Mouse (Mus musculus): ENCODE measurements around the gene Adcy1. TPM values are rescaled to one million over a fixed set of nuclear protein-coding genes. Genes with fewer than 3 reads are reported as not detected.

The Adcy1 gene
- total and polyA plus RNA-seq, 3 experiments: 0.03 to 0.38 TPM; not detected in 1

GRCm38 (mm10) chr11:7213161-7213500, 149.8 kb downstream of the Adcy1 start:
- in situ Hi-C loops (cut with MboI; ENCODE audit: low pct_ligation_motif_present, low pct_unique_long_range_greater_than_20kb, low sequenced_read_pairs): loop anchor here (25.0 kb wide), 1 partner anchor 1024 kb away; no protein-coding TSS in a partner anchor
- no peaks in the 10 kb centered on the region for H3K4me1 ChIP-seq (ENCODE audit: control insufficient read depth in 1 of 2, insufficient read depth in 2 of 2)
- no peak overlapping the region for H3K9ac ChIP-seq (ENCODE audit: insufficient read depth, low read depth)
- dilution Hi-C loops (cut with MboI; ENCODE audit: extremely low pct_ligation_motif_present, extremely low pct_unique_long_range_greater_than_20kb, low sequenced_read_pairs): no loop called here
- TF ChIP-seq GABPA (IDR thresholded peaks at IDR 0.05; ENCODE audit: insufficient replicate concordance, low read depth, low read length): no peak
- no peak for TF ChIP-seq NELFE (IDR thresholded peaks at IDR 0.05; ENCODE audit: low read depth, low read length)
- no peak for TF ChIP-seq IRF4 (IDR thresholded peaks at IDR 0.05; ENCODE audit: low read depth, low read length)
- TF ChIP-seq POLR2A (IDR thresholded peaks at IDR 0.05; ENCODE audit: low read depth, low read length): no peak
- no peak for TF ChIP-seq ZKSCAN1 (IDR thresholded peaks at IDR 0.05; ENCODE audit: borderline replicate concordance, low read depth, low read length)
- TF ChIP-seq CHD1 (IDR thresholded peaks at IDR 0.05; ENCODE audit: low read depth, low read length): no peak
- TF ChIP-seq JUN (IDR thresholded peaks at IDR 0.05; ENCODE audit: insufficient read depth, low read depth, low read length): no peak
- TF ChIP-seq RAD21 (IDR thresholded peaks at IDR 0.05; ENCODE audit: low read depth, low read length): no peak
- no peak for TF ChIP-seq EP300 (IDR thresholded peaks at IDR 0.05; ENCODE audit: low read length)
- no peak for TF ChIP-seq RCOR1 (conservative IDR thresholded peaks at IDR 0.05; ENCODE audit: low read depth, low read length)
- TF ChIP-seq KAT2A (IDR thresholded peaks at IDR 0.05; ENCODE audit: insufficient replicate concordance, low read length): no peak
- no peak for TF ChIP-seq SMC3 (IDR thresholded peaks at IDR 0.05; ENCODE audit: low read depth, low read length)
- TF ChIP-seq MAX (IDR thresholded peaks at IDR 0.05; ENCODE audit: low read length): no peak
- no peak for TF ChIP-seq USF1 (IDR thresholded peaks at IDR 0.05; ENCODE audit: low read depth, low read length)
- TF ChIP-seq ZMIZ1 (IDR thresholded peaks at IDR 0.05; ENCODE audit: low read depth, low read length): no peak
- no peak for TF ChIP-seq TBP (conservative IDR thresholded peaks at IDR 0.05; ENCODE audit: low read depth, low read length)
- no peaks in the 10 kb centered on the region for H3K79me2 ChIP-seq (replicated peaks; ENCODE audit: control insufficient read depth, extremely low read depth, insufficient read depth, poor library complexity, severe bottlenecking)
- DNase-seq (ENCODE audit: extremely low read depth): no peak
- H3K4me2 ChIP-seq (ENCODE audit: insufficient read depth, low read depth, poor library complexity, severe bottlenecking): no peak overlapping the region
- H3K36me3 ChIP-seq (replicated peaks in 1 of 2; ENCODE audit: control insufficient read depth in 1 of 2, insufficient read depth in 1 of 2, low read length in 1 of 2): no peaks in the 10 kb centered on the region
- no peak overlapping the region for H3K27ac ChIP-seq (ENCODE audit: insufficient read depth, low read depth)
- H3K27me3 ChIP-seq (replicated peaks): peaks cover 2% of the 10 kb centered on the region
- H3K9me3 ChIP-seq (replicated peaks; ENCODE audit: low read length): peaks cover 51% of the 10 kb centered on the region
- H3K4me3 ChIP-seq (replicated peaks in 1 of 3; ENCODE audit: low read depth in 2 of 3, low read length in 2 of 3, poor library complexity in 1 of 3): no peak overlapping the region

- no peaks in the 10 kb centered on the region for H3K79me2 ChIP-seq (replicated peaks; ENCODE audit: control insufficient read depth, extremely low read depth, insufficient read depth, poor library complexity, severe bottlenecking)
- no peaks in the 10 kb centered on the region for H3K36me3 ChIP-seq (replicated peaks in 1 of 2; ENCODE audit: control insufficient read depth in 1 of 2, insufficient read depth in 1 of 2, low read length in 1 of 2)
- no peak within 1 kb of the TSS for H3K4me2 ChIP-seq (ENCODE audit: insufficient read depth, low read depth, poor library complexity, severe bottlenecking)
- TF ChIP-seq TBP (conservative IDR thresholded peaks at IDR 0.05; ENCODE audit: low read depth, low read length): no peak
- no peak for TF ChIP-seq EP300 (IDR thresholded peaks at IDR 0.05; ENCODE audit: low read length)
- TF ChIP-seq MYC (IDR thresholded peaks at IDR 0.05; ENCODE audit: low read depth, low read length): no peak
- TF ChIP-seq USF1 (IDR thresholded peaks at IDR 0.05; ENCODE audit: low read depth, low read length): no peak
- TF ChIP-seq E2F4 (IDR thresholded peaks at IDR 0.05; ENCODE audit: insufficient replicate concordance, low read depth, low read length): no peak
- no peak for TF ChIP-seq CTCF (conservative IDR thresholded peaks at IDR 0.05 in 1 of 2, IDR thresholded peaks at IDR 0.05 in 1 of 2; ENCODE audit: low read depth in 2 of 2, low read length in 2 of 2)
- no peak for TF ChIP-seq MXI1 (IDR thresholded peaks at IDR 0.05; ENCODE audit: low read depth, low read length)
- no peak for TF ChIP-seq USF2 (conservative IDR thresholded peaks at IDR 0.05; ENCODE audit: low read depth, low read length)
- TF ChIP-seq IRF4 (IDR thresholded peaks at IDR 0.05; ENCODE audit: low read depth, low read length): no peak
- no peak for TF ChIP-seq TCF12 (IDR thresholded peaks at IDR 0.05; ENCODE audit: low read depth, low read length)
- no peaks in the 10 kb centered on the region for H3K27me3 ChIP-seq (replicated peaks)
- no peak within 1 kb of the TSS for H3K4me3 ChIP-seq (replicated peaks in 1 of 3; ENCODE audit: low read depth in 2 of 3, low read length in 2 of 3, poor library complexity in 1 of 3)
- H3K9me3 ChIP-seq (replicated peaks; ENCODE audit: low read length): peaks cover 46% of the 10 kb centered on the region
- H3K4me1 ChIP-seq (ENCODE audit: control insufficient read depth in 1 of 2, insufficient read depth in 2 of 2): no peaks in the 10 kb centered on the region
- in situ Hi-C loops (cut with MboI; ENCODE audit: low pct_ligation_motif_present, low pct_unique_long_range_greater_than_20kb, low sequenced_read_pairs) (loop anchor here (25.0 kb wide), 1 partner anchor 1024 kb away; no protein-coding TSS in a partner anchor), dilution Hi-C loops (cut with MboI; ENCODE audit: extremely low pct_ligation_motif_present, extremely low pct_unique_long_range_greater_than_20kb, low sequenced_read_pairs) (no loop called here)
- H3K9ac ChIP-seq (ENCODE audit: insufficient read depth, low read depth): no peak within 1 kb of the TSS
- no peak within 1 kb of the TSS for H3K27ac ChIP-seq (ENCODE audit: insufficient read depth, low read depth)
- DNase-seq (ENCODE audit: extremely low read depth): no peak
These were observed 150.4 kb downstream of the Adcy1 start, which contains the start of gene Igfbp3 for GRCm38 (mm10) chr11:7213501-7214341. Igfbp3 (minus strand) TSS chr11:7213923.
